Mouse (Mus musculus): ENCODE measurements around the gene Rfng. TPM values are rescaled to one million over a fixed set of nuclear protein-coding genes. Genes with fewer than 3 reads are reported as not detected.
"Not testable (repeated sequence)": the region's sequence is repeated elsewhere in the genome, so short reads cannot be mapped to it uniquely, and the experiment has no call there.

Gene Rfng
- polyA plus RNA-seq, 1 experiment = 27.5 TPM

DNA sequence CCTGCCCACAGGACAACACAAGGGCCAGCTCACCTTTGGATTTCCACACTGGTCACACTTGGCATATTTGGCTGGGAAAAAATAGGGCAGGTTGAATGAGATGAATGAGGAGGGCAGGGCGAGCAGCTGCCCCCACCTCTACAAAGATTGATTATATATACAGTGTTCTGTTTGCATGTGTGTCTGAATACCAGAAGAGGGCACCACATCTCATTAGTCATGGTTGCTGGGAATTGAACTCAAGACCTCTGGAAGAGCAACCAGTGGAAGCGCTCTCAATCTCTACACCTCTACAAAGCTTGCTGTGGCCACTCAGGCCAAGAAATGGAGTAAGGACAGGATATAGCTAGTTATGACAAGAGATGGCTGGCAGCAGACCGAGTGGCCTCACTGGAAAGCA, 5.8 kb upstream of the Rfng start:
- H3K36me3 ChIP-seq (ENCODE audit: control insufficient read depth, insufficient read depth, low read length) = peaks cover 35% of the 10 kb centered on the region
- no peak for DNase-seq (ENCODE audit: low read depth in 1 of 2, low spot score in 2 of 2)
- TF ChIP-seq POLR2A (IDR thresholded peaks at IDR 0.05; ENCODE audit: low read depth, low read length) (no peak), CTCF (IDR thresholded peaks at IDR 0.05; ENCODE audit: extremely low read depth, insufficient read depth, insufficient read length, insufficient replicate concordance) (no peak)

GRCm38 (mm10) chr11:120789355-120789754, 5.3 kb upstream of the Rfng start:
- TF ChIP-seq CTCF (IDR thresholded peaks at IDR 0.05; ENCODE audit: extremely low read depth, insufficient read depth, insufficient read length, insufficient replicate concordance) (no peak), POLR2A (IDR thresholded peaks at IDR 0.05; ENCODE audit: low read depth, low read length) (no peak)
- peaks cover 6% of the 10 kb centered on the region for H3K4me1 ChIP-seq (ENCODE audit: control insufficient read depth, insufficient read depth, insufficient read length)
- H3K36me3 ChIP-seq (ENCODE audit: control insufficient read depth, insufficient read depth, low read length) = peaks cover 35% of the 10 kb centered on the region
- no peak overlapping the region for H3K27ac ChIP-seq (ENCODE audit: insufficient read depth, low read length)
- no peak overlapping the region for H3K4me3 ChIP-seq (ENCODE audit: extremely low read depth, insufficient read depth, insufficient read length)
- no peak for DNase-seq (ENCODE audit: low read depth in 1 of 2, low spot score in 2 of 2)
- no peaks in the 10 kb centered on the region for H3K27me3 ChIP-seq (ENCODE audit: control insufficient read depth, insufficient read depth, low read length)
- WGBS = 86% methylated on average over 4 of the region's 4 CpGs

More for the DNA sequence above, 5.8 kb upstream of the Rfng start:
- Histone ChIP-seq H3K4me3 (ENCODE audit: extremely low read depth, insufficient read depth, insufficient read length) (no peak overlapping the region), H3K27me3 (ENCODE audit: control insufficient read depth, insufficient read depth, low read length) (no peaks in the 10 kb centered on the region), H3K4me1 (ENCODE audit: control insufficient read depth, insufficient read depth, insufficient read length) (peaks cover 4% of the 10 kb centered on the region; the same call in 1 of the 2 replicates), H3K27ac (ENCODE audit: insufficient read depth, low read length) (no peak overlapping the region)
- 96% methylated on average over 3 of the region's 3 CpGs for WGBS

GRCm38 (mm10) chr11:120788460-120788859, 4.5 kb upstream of the Rfng start:
- peaks cover 35% of the 10 kb centered on the region for H3K36me3 ChIP-seq (ENCODE audit: control insufficient read depth, insufficient read depth, low read length)
- DNase-seq (ENCODE audit: low read depth in 1 of 2, low spot score in 2 of 2) = not testable (repeated sequence)

GRCm38 (mm10) chr11:120785145-120785544, 1.1 kb upstream of the Rfng start:
- H3K4me1 ChIP-seq (ENCODE audit: control insufficient read depth, insufficient read depth, insufficient read length) = peaks cover 9% of the 10 kb centered on the region
- no peak overlapping the region for H3K27ac ChIP-seq (ENCODE audit: insufficient read depth, low read length)
- WGBS = 47% methylated on average over 9 of the region's 9 CpGs
- TF ChIP-seq CTCF (IDR thresholded peaks at IDR 0.05; ENCODE audit: extremely low read depth, insufficient read depth, insufficient read length, insufficient replicate concordance) (no peak), POLR2A (IDR thresholded peaks at IDR 0.05; ENCODE audit: low read depth, low read length) (no peak)
- no peak for DNase-seq (ENCODE audit: low read depth in 1 of 2, low spot score in 2 of 2)
- no peaks in the 10 kb centered on the region for H3K27me3 ChIP-seq (ENCODE audit: control insufficient read depth, insufficient read depth, low read length)
- peaks cover 19% of the 10 kb centered on the region for H3K36me3 ChIP-seq (ENCODE audit: control insufficient read depth, insufficient read depth, low read length)
- H3K4me3 ChIP-seq (ENCODE audit: extremely low read depth, insufficient read depth, insufficient read length) = peak overlapping the region; percentile 96; the same call in 1 of the 2 replicates

More at GRCm38 (mm10) chr11:120788460-120788859, 4.5 kb upstream of the Rfng start:
- WGBS = 94% methylated on average over 10 of the region's 10 CpGs
- H3K27me3 ChIP-seq (ENCODE audit: control insufficient read depth, insufficient read depth, low read length); H3K4me3 ChIP-seq (ENCODE audit: extremely low read depth, insufficient read depth, insufficient read length); H3K27ac ChIP-seq (ENCODE audit: insufficient read depth, low read length); H3K4me1 ChIP-seq (ENCODE audit: control insufficient read depth, insufficient read depth, insufficient read length): not testable (repeated sequence)

DNA sequence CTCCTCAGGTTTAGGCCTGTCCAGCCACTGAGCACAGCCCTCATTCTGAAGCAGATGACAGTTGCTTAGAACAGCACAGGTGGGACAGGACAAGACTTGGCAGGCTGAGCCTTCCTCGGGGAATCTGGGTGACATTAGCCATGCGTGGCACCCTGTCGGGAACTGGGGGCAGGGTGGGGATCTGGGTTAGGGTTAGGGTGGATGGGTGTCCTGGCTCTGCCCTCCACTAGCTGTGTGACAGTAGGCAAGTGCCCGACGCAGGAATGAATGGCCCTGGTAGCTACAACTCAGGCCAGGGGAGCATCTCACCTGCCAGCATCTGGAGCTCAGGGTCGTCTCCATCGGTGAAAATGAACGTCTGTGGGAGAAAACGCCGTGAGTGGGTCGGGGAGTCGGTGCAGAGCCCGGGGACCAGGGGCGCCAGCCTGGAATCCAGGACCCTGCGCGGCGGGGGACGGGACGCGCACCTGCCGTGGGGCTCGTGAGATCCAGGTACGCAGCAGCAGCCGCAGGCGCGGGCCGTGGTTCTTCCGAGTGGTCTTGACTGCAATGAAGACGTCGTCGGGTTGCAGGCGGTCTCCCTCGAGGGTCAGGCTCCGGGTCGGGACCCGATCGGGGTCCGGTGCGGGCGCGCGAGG, 462 bp downstream of the Rfng start:
- Histone ChIP-seq H3K27ac (ENCODE audit: insufficient read depth, low read length) (peak overlapping the region; percentile 61), H3K4me3 (ENCODE audit: extremely low read depth, insufficient read depth, insufficient read length) (peak overlapping the region; percentile 96), H3K36me3 (ENCODE audit: control insufficient read depth, insufficient read depth, low read length) (peaks cover 7% of the 10 kb centered on the region), H3K4me1 (ENCODE audit: control insufficient read depth, insufficient read depth, insufficient read length) (peaks cover 9% of the 10 kb centered on the region), H3K27me3 (ENCODE audit: control insufficient read depth, insufficient read depth, low read length) (no peaks in the 10 kb centered on the region)
- no peak for DNase-seq (ENCODE audit: low read depth in 1 of 2, low spot score in 2 of 2)
- TF ChIP-seq POLR2A (IDR thresholded peaks at IDR 0.05; ENCODE audit: low read depth, low read length) = no peak
- TF ChIP-seq CTCF (IDR thresholded peaks at IDR 0.05; ENCODE audit: extremely low read depth, insufficient read depth, insufficient read length, insufficient replicate concordance) = no peak
- WGBS = 3% methylated on average over 42 of the region's 42 CpGs

GRCm38 (mm10) chr11:120781361-120781760, 2.6 kb downstream of the Rfng start:
- not testable (repeated sequence) for DNase-seq (ENCODE audit: low read depth in 1 of 2, low spot score in 2 of 2)
- WGBS = 94% methylated on average over 6 of the region's 6 CpGs

DNA sequence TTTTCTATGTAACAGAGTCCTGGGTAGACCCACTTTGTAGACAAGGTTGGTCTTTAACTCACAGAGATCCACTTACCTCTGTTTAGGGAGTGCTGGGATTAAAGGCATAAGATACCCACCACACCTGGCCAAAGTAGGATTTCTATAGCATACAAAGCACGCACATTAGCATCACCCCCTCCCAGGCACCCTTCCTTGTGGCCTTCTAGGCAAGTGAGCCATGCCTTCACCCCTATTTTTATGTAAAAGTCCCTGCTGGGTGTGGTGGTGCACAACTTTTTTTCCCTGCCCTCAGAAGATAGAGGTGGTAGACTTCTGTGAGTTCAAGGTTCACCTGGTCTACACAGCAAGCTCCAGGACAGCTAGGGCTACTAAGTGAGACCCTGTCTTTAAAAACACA, 4.1 kb downstream of the Rfng start:
- no peaks in the 10 kb centered on the region for H3K27me3 ChIP-seq (ENCODE audit: control insufficient read depth, insufficient read depth, low read length)
- H3K4me3 ChIP-seq (ENCODE audit: extremely low read depth, insufficient read depth, insufficient read length) = no peak overlapping the region
- DNase-seq (ENCODE audit: low read depth in 1 of 2, low spot score in 2 of 2) = no peak
- 92% methylated on average over 1 of the region's 1 CpGs for WGBS
- H3K27ac ChIP-seq (ENCODE audit: insufficient read depth, low read length) = no peak overlapping the region
- peaks cover 6% of the 10 kb centered on the region for H3K4me1 ChIP-seq (ENCODE audit: control insufficient read depth, insufficient read depth, insufficient read length)
- no peaks in the 10 kb centered on the region; the same call in 1 of the 2 replicates for H3K36me3 ChIP-seq (ENCODE audit: control insufficient read depth, insufficient read depth, low read length)
- TF ChIP-seq CTCF (IDR thresholded peaks at IDR 0.05; ENCODE audit: extremely low read depth, insufficient read depth, insufficient read length, insufficient replicate concordance) = no peak
- no peak for TF ChIP-seq POLR2A (IDR thresholded peaks at IDR 0.05; ENCODE audit: low read depth, low read length)

More at GRCm38 (mm10) chr11:120781361-120781760, 2.6 kb downstream of the Rfng start:
- H3K27me3 ChIP-seq (ENCODE audit: control insufficient read depth, insufficient read depth, low read length); H3K4me3 ChIP-seq (ENCODE audit: extremely low read depth, insufficient read depth, insufficient read length); H3K4me1 ChIP-seq (ENCODE audit: control insufficient read depth, insufficient read depth, insufficient read length); H3K36me3 ChIP-seq (ENCODE audit: control insufficient read depth, insufficient read depth, low read length); H3K27ac ChIP-seq (ENCODE audit: insufficient read depth, low read length): not testable (repeated sequence)

All from spleen, adult 2 months (tissue).